Mouse (Mus musculus): ENCODE measurements around the gene Slc2a9.

DNA sequence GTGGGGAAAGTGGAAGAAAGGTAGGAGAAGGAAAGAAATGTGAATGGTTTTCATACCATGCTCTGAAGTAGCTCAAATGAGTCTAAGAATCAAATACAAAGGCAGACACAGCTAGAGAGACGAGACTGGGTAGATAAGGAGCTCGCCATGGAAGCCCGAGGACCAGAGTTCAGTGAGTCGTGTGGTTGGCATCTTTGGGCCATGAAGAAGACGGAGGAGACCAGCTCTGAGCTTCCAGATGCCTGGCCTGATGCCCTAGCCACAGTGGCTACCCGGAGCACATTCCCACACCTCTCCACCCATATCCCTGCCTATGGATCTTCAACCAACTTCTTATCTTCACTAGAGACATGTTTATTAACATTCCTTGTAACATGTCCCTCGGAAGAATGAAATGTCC, 71.7 kb downstream of the Slc2a9 start:
- TF ChIP-seq EP300 (optimal IDR thresholded peaks at IDR 0.05): no peak
- TF ChIP-seq CTCF (IDR thresholded peaks at IDR 0.05; ENCODE audit: low read depth): no peak
